ENCODE assay signal across 24 mouse cellular contexts in the genomic region with DNA sequence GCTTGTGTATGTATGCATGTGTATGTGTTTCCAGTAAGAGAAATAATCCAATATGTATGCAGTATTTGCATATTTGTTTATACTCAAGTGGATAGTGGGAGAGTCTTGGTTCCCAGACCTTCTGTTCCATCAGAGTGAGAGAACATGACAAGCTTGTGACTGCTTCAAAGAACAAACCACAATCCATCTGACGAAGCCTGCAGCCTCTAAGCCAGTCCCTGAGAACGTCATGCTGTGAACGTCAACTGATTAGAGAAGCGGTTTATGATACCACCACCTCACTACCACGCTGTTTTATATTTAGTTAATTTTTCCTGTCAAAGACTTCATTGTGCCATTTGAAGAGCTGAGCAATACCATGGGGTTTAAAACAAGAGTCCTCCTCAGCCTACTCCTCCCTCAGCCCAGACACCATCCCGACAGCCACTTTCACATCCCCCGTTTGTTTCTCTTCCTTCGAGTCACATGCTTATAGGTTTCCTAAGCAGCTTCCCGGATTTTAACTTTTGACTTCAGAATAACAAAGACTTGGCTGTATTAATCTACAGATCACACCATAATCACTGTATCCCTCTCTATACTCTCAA. TPM values are rescaled to one million over a fixed set of nuclear protein-coding genes. Genes with fewer than 3 reads are reported as not detected.
DNase-seq lines count a peak whose midpoint lies in the region; ATAC-seq lines count a peak whose summit lies in the region.
"Had no signal": no experiment of that assay in that cellular context is flagged by ENCODE, and none has a peak within 500 bp of the region (broad histone marks: within the 10 kb centered on the region; RNA-seq: fewer than 3 reads in every experiment).

No protein-coding gene starts in this region.

- peak; percentile 9 to 40 for DNase-seq in frontal cortex, adult 2 months (ENCODE audit: extremely low spot score in 1 of 2, low spot score in 1 of 2)
- DNase-seq in frontal cortex, postnatal 25 days (ENCODE audit: low spot score in 2 of 2), result no peak
- peak; percentile 11 to 14 for DNase-seq in left cerebral cortex, adult 9 months (ENCODE audit: low spot score in 2 of 2)
- no peak for DNase-seq in left cerebral cortex, postnatal 36 days (ENCODE audit: low spot score in 2 of 2)
- DNase-seq in cerebellum, adult 8-10 months, result no peak
- DNase-seq in lung, postnatal 14 days, result no peak
- DNase-seq: adrenal gland, postnatal 25 days; cerebellum, adult 9-10 months; cerebellum, postnatal 36 days; embryo, embryonic 11 days; gastrocnemius, postnatal 36 days; kidney, adult 9 months; kidney, postnatal 10 days; layer of hippocampus, postnatal 36 days; liver; lung, adult 2 months; lung, postnatal 10 days; spleen, adult 18-20 months; thymus, adult 18-20 months; thymus, postnatal 25 days had no signal

- ATAC-seq in granulocyte monocyte progenitor cell, adult 5-6 weeks (replicated peaks; ENCODE audit: poor library complexity, severe bottlenecking), result peak; percentile 84
- ATAC-seq: forebrain, embryonic 14.5 days; intestine, postnatal 0 days; Patski had no signal

- intact Hi-C loops in left cerebral cortex, postnatal 36 days (cut with DNase I), result no loop called here

RNA-seq across cellular contexts. Expression of a gene that starts 11.2 kb away (rescaled TPM):
- polyA plus RNA-seq in frontal cortex, adult 2 months (2012; rRNA removed), result 6.3 and 6.6 TPM in 2 replicates
- 1 to 10 TPM; 3.8 to 5.8 TPM for total RNA-seq in left cerebral cortex, postnatal 36 days (2021)
- total RNA-seq in granulocyte monocyte progenitor cell, adult 5-6 weeks (2014; fragmentation: Nextera tagmentation), result 28.4 and 69.7 TPM in 2 replicates
- 74.5 and 81.7 TPM in 2 replicates for total RNA-seq in granulocyte monocyte progenitor cell, adult 5-6 weeks (2017)

Comparison
In these comparisons a context has a peak if more than half of its experiments do, and no peak if none do; other contexts are left out.
1. DNase-seq: peak in frontal cortex, adult 2 months (2 of 2) and left cerebral cortex, adult 9 months (2 of 2); none in frontal cortex, postnatal 25 days (0 of 2), left cerebral cortex, postnatal 36 days (0 of 2), cerebellum, adult 8-10 months (single experiment) and lung, postnatal 14 days (single experiment).
2. RNA of a gene that starts 11.2 kb away (total RNA-seq): 28.4 to 81.7 TPM in granulocyte monocyte progenitor cell, adult 5-6 weeks; 3.8 to 5.8 TPM in left cerebral cortex, postnatal 36 days; every median in the first group is over 4 times any median in the second.